ENCODE assay signal across 28 mouse cellular contexts in the genomic region with DNA sequence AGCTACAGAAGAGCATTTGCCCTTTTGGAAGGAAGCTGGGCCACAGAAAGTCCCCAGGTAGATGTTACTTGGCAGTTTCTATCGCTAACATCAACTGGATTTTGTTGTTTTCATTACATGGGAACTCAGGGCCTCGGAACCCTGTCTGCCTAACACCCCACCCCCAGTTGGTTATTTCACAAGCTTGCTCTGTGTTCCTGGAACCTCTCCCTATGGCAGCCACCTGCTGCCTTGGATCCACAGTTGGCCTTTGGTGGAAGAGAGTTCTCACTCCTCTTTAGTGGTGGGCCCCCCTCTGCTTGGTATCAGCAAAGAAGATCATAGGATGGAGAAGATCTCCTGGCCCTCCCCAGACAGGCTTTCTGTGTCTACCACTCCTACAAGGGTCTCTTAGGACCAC. TPM values are rescaled to one million over a fixed set of nuclear protein-coding genes. Genes with fewer than 3 reads are reported as not detected.
"Had no signal": no experiment of that assay in that cellular context is flagged by ENCODE, and none has a peak within 500 bp of the region (broad histone marks: within the 10 kb centered on the region; RNA-seq: fewer than 3 reads in every experiment).

No protein-coding gene starts in this region.

- ATAC-seq: liver, embryonic 12.5 days; midbrain, embryonic 13.5 days; midbrain, embryonic 16.5 days had no signal

- H3K4me3 ChIP-seq: limb, embryonic 10.5 days; limb, embryonic 13.5 days; liver, embryonic 12.5 days; liver, embryonic 15.5 days; megakaryocyte, embryonic 14.5 days; midbrain, embryonic 10.5 days; midbrain, embryonic 13.5 days; myocyte; neural tube, embryonic 13.5 days had no signal

- H3K27me3 ChIP-seq: limb, embryonic 13.5 days; liver, embryonic 12.5 days; liver, embryonic 15.5 days; midbrain, embryonic 13.5 days; neural tube, embryonic 13.5 days had no signal

- H3K36me3 ChIP-seq: limb, embryonic 10.5 days; limb, embryonic 13.5 days; liver, embryonic 12.5 days; liver, embryonic 15.5 days; midbrain, embryonic 10.5 days; midbrain, embryonic 13.5 days; neural tube, embryonic 13.5 days had no signal

- DNase-seq: kidney, adult 18-20 months; kidney, adult 9 months; kidney, postnatal 14 days; kidney, postnatal 4 days; layer of hippocampus, adult 9-11 months; lung, adult 2 months; lung, postnatal 14 days; retina, postnatal 1 day; right cerebral cortex, postnatal 25 days; spleen, adult 18-20 months; thymus, adult 18-20 months; thymus, postnatal 36 days had no signal

- H3K4me2 ChIP-seq: limb, embryonic 13.5 days; liver, embryonic 12.5 days; liver, embryonic 15.5 days; midbrain, embryonic 13.5 days; neural tube, embryonic 13.5 days had no signal

- H3K4me1 ChIP-seq: megakaryocyte, embryonic 14.5 days; midbrain, embryonic 13.5 days; neural tube, embryonic 13.5 days had no signal

- H3K27ac ChIP-seq: limb, embryonic 10.5 days; limb, embryonic 13.5 days; liver, embryonic 12.5 days; liver, embryonic 15.5 days; midbrain, embryonic 10.5 days; midbrain, embryonic 13.5 days; neural tube, embryonic 13.5 days had no signal

- H3K9me3 ChIP-seq: limb, embryonic 10.5 days; limb, embryonic 13.5 days; liver, embryonic 12.5 days; liver, embryonic 15.5 days; midbrain, embryonic 10.5 days; midbrain, embryonic 13.5 days; neural tube, embryonic 13.5 days had no signal

- H3K9ac ChIP-seq: limb, embryonic 13.5 days; liver, embryonic 12.5 days; liver, embryonic 15.5 days; midbrain, embryonic 13.5 days; neural tube, embryonic 13.5 days had no signal

RNA-seq across cellular contexts. Expression of gene Mogat2, which starts 39.6 kb away (rescaled TPM):
- total RNA-seq: layer of hippocampus, adult 18-20 months; left cerebral cortex, adult 18-20 months; left cerebral cortex, postnatal 25 days; monocyte, adult 5-6 weeks; neutrophil, adult 5-6 weeks had no signal
- polyA plus RNA-seq: testis, adult 2 months had no signal
